Mouse (Mus musculus) bone marrow macrophage, adult 2 months (primary cell): ENCODE measurements around the gene Tmtc2.

Source experiments
- CTCF ChIP-seq: IDR thresholded peaks from 2 replicates; pipeline ENCODE4 v1.5.1; 2012; ENCODE audit warnings: low read depth, mild to moderate bottlenecking, low read length, moderate library complexity
- POLR2A ChIP-seq: IDR thresholded peaks from 2 replicates; pipeline ENCODE4 v1.6.1; 2012; ENCODE audit warnings: mild to moderate bottlenecking, low read depth, low read length, borderline replicate concordance

- no peak for TF ChIP-seq POLR2A
- no peak for TF ChIP-seq CTCF
Observed at GRCm38 (mm10) chr10:105199515-105199914, 374.7 kb downstream of the Tmtc2 start.
